Mouse (Mus musculus) lung, embryonic 15.5 days (tissue): Measurements from ENCODE around the gene Numbl. TPM values are rescaled to one million over a fixed set of nuclear protein-coding genes. Genes with fewer than 3 reads are reported as not detected.

Source experiments
- ATAC-seq: fragments of 200-750 bp; cut with Nextera tagmentation; 2 replicates; pipeline ENCODE4 v1.8.0; 2017; ENCODE audit warnings: moderate number of reproducible peaks, borderline replicate concordance; ENCODE audit not compliant: low FRiP score, low TSS enrichment; ENCODE audit errors: extremely low read depth
- H3K27ac ChIP-seq: fragments of 300-500 bp; sonication (generic); 2 replicates; pipeline ENCODE4 v1.5.1; 2015; ENCODE audit warnings: moderate library complexity, mild to moderate bottlenecking, inconsistent platforms
- H3K27me3 ChIP-seq: fragments of 300-500 bp; sonication (generic); 2 replicates; pipeline ENCODE4 v1.6.1; 2015; ENCODE audit warnings: inconsistent platforms
- H3K36me3 ChIP-seq: fragments of 300-500 bp; sonication (generic); 2 replicates; pipeline ENCODE4 v1.6.1; 2015; ENCODE audit warnings: inconsistent platforms
- H3K4me1 ChIP-seq: fragments of 300-500 bp; sonication (generic); 2 replicates; pipeline ENCODE4 v1.6.1; 2015; ENCODE audit warnings: inconsistent platforms
- H3K4me2 ChIP-seq: fragments of 300-500 bp; sonication (generic); 2 replicates; pipeline ENCODE4 v1.6.1; 2015; ENCODE audit warnings: inconsistent platforms, mild to moderate bottlenecking, moderate library complexity
- H3K4me3 ChIP-seq: fragments of 300-500 bp; sonication (generic); 2 replicates; pipeline ENCODE4 v1.5.1; 2015; ENCODE audit warnings: mild to moderate bottlenecking, inconsistent platforms
- H3K9ac ChIP-seq: fragments of 300-500 bp; sonication (generic); 2 replicates; pipeline ENCODE4 v1.6.1; 2015; ENCODE audit warnings: inconsistent platforms
- H3K9me3 ChIP-seq: fragments of 300-500 bp; sonication (generic); 2 replicates; pipeline ENCODE4 v1.6.1; 2016; ENCODE audit warnings: inconsistent platforms
- WGBS: fragments of 180-500 bp; shearing (Covaris S2); methylation state at CpG from one replicate; pipeline ENCODE4 v1.1.7; 2015; 5-methylcytosine and 5-hydroxymethylcytosine counted together
- polyA plus RNA-seq: library from polyadenylated mRNA; unstranded; fragments of >200 nt; fragmentation: Nextera tagmentation; extraction: Ambion mirVana; gene quantifications from 2 replicates; pipeline ENCODE4 v1.2.1, GENCODE M21; 2015

Numbl gene
- polyA plus RNA-seq, 1 experiment from 2014 or later: 23.8 TPM

GRCm38 (mm10) chr7:27298816-27299215 lies 40.6 kb downstream of the Numbl start:
- Histone ChIP-seq H3K27ac (no peak overlapping the region), H3K9ac (no peak overlapping the region)

GRCm38 (mm10) chr7:27300351-27300750 lies 42.1 kb downstream of the Numbl start:
- Histone ChIP-seq H3K9me3 (no peaks in the 10 kb centered on the region), H3K4me2 (no peak overlapping the region), H3K36me3 (0 out of 2 replicates have a peak, but pooled peaks cover 3% of the 10 kb centered on the region), H3K27ac (no peak overlapping the region), H3K9ac (no peak overlapping the region), H3K4me1 (no peaks in the 10 kb centered on the region), H3K4me3 (no peak overlapping the region), H3K27me3 (no peaks in the 10 kb centered on the region)
- WGBS: 81% methylated on average over 4 of the region's 4 CpGs
- ATAC-seq: no peak

More at GRCm38 (mm10) chr7:27298816-27299215, 40.6 kb downstream of the Numbl start:
- Histone ChIP-seq H3K27me3 (no peaks in the 10 kb centered on the region), H3K4me1 (no peaks in the 10 kb centered on the region), H3K4me2 (no peak overlapping the region), H3K9me3 (no peaks in the 10 kb centered on the region), H3K4me3 (no peak overlapping the region), H3K36me3 (no peaks in the 10 kb centered on the region)
- ATAC-seq: no peak
- 83% methylated on average over 6 of the region's 6 CpGs for WGBS

GRCm38 (mm10) chr7:27300801-27301200 lies 42.6 kb downstream of the Numbl start:
- Histone ChIP-seq H3K4me3 (no peak overlapping the region), H3K36me3 (0 out of 2 replicates have a peak, but pooled peaks cover 7% of the 10 kb centered on the region), H3K9ac (no peak overlapping the region), H3K27ac (no peak overlapping the region), H3K9me3 (no peaks in the 10 kb centered on the region), H3K4me1 (no peaks in the 10 kb centered on the region), H3K4me2 (no peak overlapping the region), H3K27me3 (no peaks in the 10 kb centered on the region)
- WGBS: 63% methylated on average over 5 of the region's 5 CpGs
- no peak for ATAC-seq

- no peaks in the 10 kb centered on the region for H3K9me3 ChIP-seq
- peaks cover 14% of the 10 kb centered on the region; the same call in 1 of the 2 replicates for H3K36me3 ChIP-seq
- WGBS: 7% methylated on average over 11 of the region's 11 CpGs
- peak; percentile 33; the same call in 1 of the 2 replicates for ATAC-seq
- H3K27me3 ChIP-seq: no peaks in the 10 kb centered on the region
- H3K9ac ChIP-seq: no peak overlapping the region
- H3K4me3 ChIP-seq: no peak overlapping the region
- H3K4me1 ChIP-seq: no peaks in the 10 kb centered on the region
- H3K4me2 ChIP-seq: no peak overlapping the region
- no peak overlapping the region for H3K27ac ChIP-seq
Measured at GRCm38 (mm10) chr7:27302172-27302571, 43.9 kb downstream of the Numbl start.

- Histone ChIP-seq H3K27me3 (no peaks in the 10 kb centered on the region), H3K4me1 (peaks cover 14% of the 10 kb centered on the region), H3K4me3 (no peak overlapping the region), H3K9ac (no peak overlapping the region), H3K4me2 (no peak overlapping the region), H3K9me3 (no peaks in the 10 kb centered on the region), H3K27ac (no peak overlapping the region), H3K36me3 (peaks cover 14% of the 10 kb centered on the region; the same call in 1 of the 2 replicates)
- ATAC-seq: no peak
- 79% methylated on average over 17 of the region's 17 CpGs for whole genome bisulfite sequencing
Measured at GRCm38 (mm10) chr7:27305091-27305730, 47.0 kb downstream of the Numbl start.

GRCm38 (mm10) chr7:27306161-27307160 lies 48.2 kb downstream of the Numbl start:
- 75% methylated on average over 24 of the region's 24 CpGs for WGBS
- no peak overlapping the region for H3K27ac ChIP-seq
- peaks cover 14% of the 10 kb centered on the region; the same call in 1 of the 2 replicates for H3K36me3 ChIP-seq
- ATAC-seq: no peak
- H3K4me3 ChIP-seq: no peak overlapping the region
- no peaks in the 10 kb centered on the region for H3K9me3 ChIP-seq
- no peak overlapping the region for H3K9ac ChIP-seq
- H3K4me1 ChIP-seq: peaks cover 24% of the 10 kb centered on the region
- H3K27me3 ChIP-seq: no peaks in the 10 kb centered on the region
- H3K4me2 ChIP-seq: no peak overlapping the region

- H3K4me3 ChIP-seq: no peak overlapping the region
- peaks cover 14% of the 10 kb centered on the region; the same call in 1 of the 2 replicates for H3K36me3 ChIP-seq
- no peaks in the 10 kb centered on the region for H3K27me3 ChIP-seq
- ATAC-seq: no peak
- H3K4me2 ChIP-seq: no peak overlapping the region
- no peak overlapping the region for H3K27ac ChIP-seq
- H3K4me1 ChIP-seq: peaks cover 24% of the 10 kb centered on the region
- WGBS: 66% methylated on average over 9 of the region's 9 CpGs
- H3K9ac ChIP-seq: no peak overlapping the region
- H3K9me3 ChIP-seq: no peaks in the 10 kb centered on the region
Measured at GRCm38 (mm10) chr7:27307551-27307950, 49.3 kb downstream of the Numbl start.

- Histone ChIP-seq H3K27me3 (no peaks in the 10 kb centered on the region), H3K4me2 (peak overlapping the region; percentile 62), H3K27ac (peak overlapping the region; percentile 71), H3K9me3 (peaks cover under 1% of the 10 kb centered on the region; the same call in 1 of the 2 replicates), H3K4me1 (peaks cover 24% of the 10 kb centered on the region), H3K9ac (no peak overlapping the region), H3K4me3 (peak overlapping the region; percentile 36), H3K36me3 (peaks cover 28% of the 10 kb centered on the region)
- WGBS: 10% methylated on average over 28 of the region's 28 CpGs
- ATAC-seq: peak; percentile 73
Measured at GRCm38 (mm10) chr7:27308821-27309549, 50.8 kb downstream of the Numbl start.

- peak overlapping the region; percentile 62 for H3K4me2 ChIP-seq
- peak overlapping the region; percentile 24 for H3K4me3 ChIP-seq
- peaks cover 36% of the 10 kb centered on the region for H3K36me3 ChIP-seq
- no peak for ATAC-seq
- peak overlapping the region; percentile 69 for H3K27ac ChIP-seq
- peaks cover 24% of the 10 kb centered on the region for H3K4me1 ChIP-seq
- no peaks in the 10 kb centered on the region for H3K27me3 ChIP-seq
- H3K9ac ChIP-seq: no peak overlapping the region
- H3K9me3 ChIP-seq: peaks cover 4% of the 10 kb centered on the region; the same call in 1 of the 2 replicates
- 50% methylated on average over 3 of the region's 3 CpGs for WGBS
Measured at GRCm38 (mm10) chr7:27309832-27310231, 51.6 kb downstream of the Numbl start.

GRCm38 (mm10) chr7:27310306-27310705 lies 52.1 kb downstream of the Numbl start:
- WGBS: 11% methylated on average over 17 of the region's 17 CpGs
- Histone ChIP-seq H3K4me2 (peak overlapping the region; percentile 52), H3K4me1 (peaks cover 24% of the 10 kb centered on the region), H3K9me3 (peaks cover 4% of the 10 kb centered on the region; the same call in 1 of the 2 replicates), H3K27me3 (no peaks in the 10 kb centered on the region), H3K27ac (peak overlapping the region; percentile 69), H3K4me3 (peak overlapping the region; percentile 24), H3K36me3 (peaks cover 34% of the 10 kb centered on the region), H3K9ac (0 out of 2 replicates have a peak overlapping the region, but pooled peaks have one; percentile 10)
- ATAC-seq: no peak

GRCm38 (mm10) chr7:27310996-27311535 lies 52.8 kb downstream of the Numbl start:
- Histone ChIP-seq H3K27ac (0 out of 2 replicates have a peak overlapping the region, but pooled peaks have one; percentile 69), H3K4me2 (peak overlapping the region; percentile 52; the same call in 1 of the 2 replicates)
- ATAC-seq: 0 out of 2 replicates have a peak, but pooled peaks have one; percentile 23

More at GRCm38 (mm10) chr7:27310996-27311535, 52.8 kb downstream of the Numbl start:
- no peak overlapping the region for H3K9ac ChIP-seq
- H3K4me1 ChIP-seq: peaks cover 24% of the 10 kb centered on the region
- 42% methylated on average over 8 of the region's 8 CpGs for WGBS
- H3K27me3 ChIP-seq: no peaks in the 10 kb centered on the region
- peaks cover 26% of the 10 kb centered on the region for H3K36me3 ChIP-seq
- H3K9me3 ChIP-seq: peaks cover 4% of the 10 kb centered on the region; the same call in 1 of the 2 replicates
- H3K4me3 ChIP-seq: no peak overlapping the region
